Mouse (Mus musculus) kidney, adult 2 months (tissue): Measurements from ENCODE around the gene Lbhd1.

Source experiments
- CTCF ChIP-seq: fragments of 200-500 bp; conservative IDR thresholded peaks from 2 replicates; pipeline ENCODE4 v1.5.1; 2011; ENCODE audit warnings: low read depth, mild to moderate bottlenecking, control low read depth, low read length, moderate library complexity, mixed read lengths; ENCODE audit not compliant: insufficient read depth, insufficient read length
- POLR2A ChIP-seq: fragments of 200-500 bp; IDR thresholded peaks from one replicate; pipeline ENCODE4 v1.6.1; 2011; ENCODE audit warnings: low read depth, low read length, control low read depth

GRCm38 (mm10) chr19:8928689-8929223, 45.2 kb downstream of the Lbhd1 start:
- no peak for TF ChIP-seq CTCF
- TF ChIP-seq POLR2A, result no peak
